Mouse (Mus musculus) MEL (cell line): ENCODE results near the gene Gm12355. TPM values are rescaled to one million over a fixed set of nuclear protein-coding genes. Genes with fewer than 3 reads are reported as not detected.

ENCODE experiments used
- DNase-seq: peaks from one replicate; pipeline ENCODE4 v3.0.0; 2011; ENCODE audit warnings: low read depth, low spot score
- H3K27ac ChIP-seq: 2 replicates; pipeline ENCODE4 v1.5.1; 2012; ENCODE audit warnings: low read depth, mild to moderate bottlenecking, control low read depth, low read length, moderate library complexity; ENCODE audit not compliant: control insufficient read depth
- H3K27me3 ChIP-seq, 2 experiments: fragments of 150-350 bp in 1 of 2; sonication (generic) in 1 of 2; 2 replicates each; pipeline ENCODE4 v1.6.1; 2012; ENCODE audit warnings: low read length in 2 of 2, mild to moderate bottlenecking in 2 of 2, improper control_type of control experiment in 1 of 2, moderate library complexity in 1 of 2; ENCODE audit not compliant: insufficient read depth in 2 of 2, control insufficient read depth in 1 of 2
- H3K36me3 ChIP-seq, 2 experiments: 2 replicates each; pipeline ENCODE4 v1.6.1; 2012 to 2014; ENCODE audit warnings: low read length in 2 of 2, improper control_type of control experiment in 1 of 2, inconsistent platforms in 1 of 2, mild to moderate bottlenecking in 1 of 2; ENCODE audit not compliant: insufficient read depth in 2 of 2, control insufficient read depth in 1 of 2
- H3K4me1 ChIP-seq, 2 experiments: fragments of 150-350 bp in 1 of 2; sonication (generic) in 1 of 2; 2 replicates each; pipeline ENCODE4 v1.6.1; 2012; ENCODE audit warnings: low read length in 2 of 2, improper control_type of control experiment in 1 of 2, mild to moderate bottlenecking in 1 of 2; ENCODE audit not compliant: insufficient read depth in 2 of 2, control insufficient read depth in 1 of 2
- H3K4me3 ChIP-seq, 2 experiments: fragments of 150-350 bp in 1 of 2; sonication (generic) in 1 of 2; 2 replicates each; pipeline ENCODE4 v1.5.1; 2012; ENCODE audit warnings: low read depth in 2 of 2, low read length in 2 of 2, mild to moderate bottlenecking in 2 of 2, moderate library complexity in 2 of 2, control low read depth in 1 of 2, improper control_type of control experiment in 1 of 2; ENCODE audit not compliant: control insufficient read depth in 1 of 2, insufficient read depth in 1 of 2
- H3K79me2 ChIP-seq: 2 replicates; pipeline ENCODE4 v1.6.1; 2012; ENCODE audit warnings: mild to moderate bottlenecking, low read length, moderate library complexity; ENCODE audit not compliant: control insufficient read depth, poor library complexity, insufficient read depth
- H3K9ac ChIP-seq: 2 replicates; pipeline ENCODE4 v1.6.1; 2012; ENCODE audit warnings: low read depth, mild to moderate bottlenecking, control low read depth, low read length, moderate library complexity; ENCODE audit not compliant: control insufficient read depth, poor library complexity, severe bottlenecking
- H3K9me3 ChIP-seq: fragments of 150-350 bp; sonication (generic); replicated peaks from 2 replicates; pipeline ENCODE4 v1.6.1; 2012; ENCODE audit warnings: mild to moderate bottlenecking, low read length, improper control_type of control experiment, moderate library complexity; ENCODE audit not compliant: insufficient read depth
- CHD2 ChIP-seq: IDR thresholded peaks from 2 replicates; pipeline ENCODE4 v1.6.1; 2011; ENCODE audit warnings: low read length, improper control_type of control experiment
- CTCF ChIP-seq, 3 experiments: IDR thresholded peaks in 2 of 3; conservative IDR thresholded peaks in 1 of 3; 2 replicates each; pipeline ENCODE4 v1.5.1; 2011 to 2012; ENCODE audit warnings: low read length in 3 of 3, low read depth in 2 of 3, mild to moderate bottlenecking in 2 of 3, improper control_type of control experiment in 1 of 3, inconsistent platforms in 1 of 3, mixed read lengths in 1 of 3, moderate library complexity in 1 of 3; ENCODE audit not compliant: control insufficient read depth in 1 of 3, insufficient read depth in 1 of 3, poor library complexity in 1 of 3, severe bottlenecking in 1 of 3
- E2F4 ChIP-seq: IDR thresholded peaks from 2 replicates; pipeline ENCODE4 v1.6.1; 2011; ENCODE audit warnings: low read depth, low read length, improper control_type of control experiment, borderline replicate concordance
- ELF1 ChIP-seq: IDR thresholded peaks from 2 replicates; pipeline ENCODE4 v1.6.1; 2014; ENCODE audit warnings: low read depth, mild to moderate bottlenecking, inconsistent platforms, low read length, improper control_type of control experiment, moderate library complexity
- GABPA ChIP-seq: IDR thresholded peaks from 2 replicates; pipeline ENCODE4 v1.6.1; 2012; ENCODE audit warnings: low read depth, mild to moderate bottlenecking, inconsistent platforms, low read length, improper control_type of control experiment, moderate library complexity
- HCFC1 ChIP-seq: IDR thresholded peaks from 2 replicates; pipeline ENCODE4 v1.6.1; 2012; ENCODE audit warnings: low read depth, mild to moderate bottlenecking, inconsistent platforms, low read length, improper control_type of control experiment, moderate library complexity
- JUND ChIP-seq: IDR thresholded peaks from 2 replicates; pipeline ENCODE4 v1.6.1; 2011; ENCODE audit warnings: low read depth, mild to moderate bottlenecking, improper control_type of control experiment, low read length
- KAT2A ChIP-seq: conservative IDR thresholded peaks from 2 replicates; pipeline ENCODE4 v1.6.1; 2012; ENCODE audit warnings: low read depth, low read length, improper control_type of control experiment, inconsistent platforms
- MAFK ChIP-seq: IDR thresholded peaks from 2 replicates; pipeline ENCODE4 v1.6.1; 2011; ENCODE audit warnings: low read depth, mild to moderate bottlenecking, low read length, improper control_type of control experiment, borderline replicate concordance
- MAX ChIP-seq: IDR thresholded peaks from 2 replicates; pipeline ENCODE4 v1.6.1; 2011; ENCODE audit warnings: low read length, improper control_type of control experiment
- MAZ ChIP-seq: IDR thresholded peaks from 2 replicates; pipeline ENCODE4 v1.6.1; 2012; ENCODE audit warnings: low read depth, mild to moderate bottlenecking, inconsistent platforms, low read length, improper control_type of control experiment
- MEF2A ChIP-seq: IDR thresholded peaks from 2 replicates; pipeline ENCODE4 v1.6.1; 2014; ENCODE audit warnings: low read depth, mild to moderate bottlenecking, inconsistent platforms, low read length, improper control_type of control experiment; ENCODE audit not compliant: poor library complexity, insufficient replicate concordance, severe bottlenecking; ENCODE audit errors: extremely low read depth
- MXI1 ChIP-seq: IDR thresholded peaks from 2 replicates; pipeline ENCODE4 v1.6.1; 2011; ENCODE audit warnings: mild to moderate bottlenecking, low read depth, low read length, improper control_type of control experiment
- MYB ChIP-seq: IDR thresholded peaks from 2 replicates; pipeline ENCODE4 v1.6.1; 2011; ENCODE audit warnings: mild to moderate bottlenecking, low read depth, low read length, improper control_type of control experiment
- MYC ChIP-seq: IDR thresholded peaks from 2 replicates; pipeline ENCODE4 v1.6.1; 2011; ENCODE audit warnings: low read depth, mild to moderate bottlenecking, low read length, improper control_type of control experiment, moderate library complexity
- NRF1 ChIP-seq: IDR thresholded peaks from 2 replicates; pipeline ENCODE4 v1.6.1; 2014; ENCODE audit warnings: low read depth, mild to moderate bottlenecking, inconsistent platforms, low read length, improper control_type of control experiment, moderate library complexity; ENCODE audit not compliant: poor library complexity, insufficient read depth, severe bottlenecking
- POLR2AphosphoS2 ChIP-seq: IDR thresholded peaks from 2 replicates; pipeline ENCODE4 v1.6.1; 2011; ENCODE audit warnings: low read length, improper control_type of control experiment
- POLR2AphosphoS5 ChIP-seq: IDR thresholded peaks from 2 replicates; pipeline ENCODE4 v1.6.1; 2012; ENCODE audit warnings: low read depth, borderline replicate concordance, mild to moderate bottlenecking, inconsistent platforms, low read length, moderate library complexity, mixed read lengths
- RAD21 ChIP-seq: IDR thresholded peaks from 2 replicates; pipeline ENCODE4 v1.6.1; 2011; ENCODE audit warnings: mild to moderate bottlenecking, low read depth, low read length, improper control_type of control experiment
- SIN3A ChIP-seq: IDR thresholded peaks from 2 replicates; pipeline ENCODE4 v1.6.1; 2012; ENCODE audit warnings: low read length, improper control_type of control experiment, inconsistent platforms
- SMC3 ChIP-seq: IDR thresholded peaks from 2 replicates; pipeline ENCODE4 v1.6.1; 2011; ENCODE audit warnings: low read depth, low read length, improper control_type of control experiment
- TAL1 ChIP-seq: IDR thresholded peaks from 2 replicates; pipeline ENCODE4 v1.6.1; 2012; ENCODE audit warnings: mild to moderate bottlenecking, inconsistent platforms, low read length, moderate library complexity, mixed read lengths
- TBP ChIP-seq: IDR thresholded peaks from 2 replicates; pipeline ENCODE4 v1.8.0; 2011; ENCODE audit warnings: low read depth, low read length, improper control_type of control experiment
- TCF12 ChIP-seq: IDR thresholded peaks from 2 replicates; pipeline ENCODE4 v1.6.1; 2014; ENCODE audit warnings: low read depth, mild to moderate bottlenecking, inconsistent platforms, low read length, improper control_type of control experiment, moderate library complexity
- UBTF ChIP-seq: IDR thresholded peaks from 2 replicates; pipeline ENCODE4 v1.6.1; 2012; ENCODE audit warnings: low read depth, mild to moderate bottlenecking, inconsistent platforms, low read length, improper control_type of control experiment, moderate library complexity, borderline replicate concordance; ENCODE audit not compliant: insufficient read depth
- USF1 ChIP-seq: IDR thresholded peaks from 2 replicates; pipeline ENCODE4 v1.6.1; 2014; ENCODE audit warnings: low read depth, mild to moderate bottlenecking, inconsistent platforms, low read length, improper control_type of control experiment, moderate library complexity
- ZC3H11A ChIP-seq: IDR thresholded peaks from 2 replicates; pipeline ENCODE4 v1.6.1; 2012; ENCODE audit warnings: low read depth, mild to moderate bottlenecking, inconsistent platforms, low read length, improper control_type of control experiment
- ZKSCAN1 ChIP-seq: IDR thresholded peaks from 2 replicates; pipeline ENCODE4 v1.6.1; 2012; ENCODE audit warnings: low read depth, mild to moderate bottlenecking, inconsistent platforms, low read length, improper control_type of control experiment, moderate library complexity
- ZMIZ1 ChIP-seq: IDR thresholded peaks from 2 replicates; pipeline ENCODE4 v1.6.1; 2012; ENCODE audit warnings: low read depth, mild to moderate bottlenecking, inconsistent platforms, low read length, improper control_type of control experiment, moderate library complexity
- ZNF384 ChIP-seq: IDR thresholded peaks from 2 replicates; pipeline ENCODE4 v1.6.1; 2012; ENCODE audit warnings: low read depth, mild to moderate bottlenecking, inconsistent platforms, low read length, improper control_type of control experiment
- polyA plus RNA-seq, 2 experiments: library from polyadenylated mRNA; stranded (reverse) in 1 of 2; unstranded in 1 of 2; fragments of >175 nt in 1 of 2; fragments of >200 nt in 1 of 2; gene quantifications; 2 replicates each; pipeline versions ENCODE4 v1.2.1 to v1.2.4; 2012; ENCODE audit warnings: low replicate concordance in 2 of 2, low read depth in 1 of 2; ENCODE audit not compliant: insufficient read length in 2 of 2, insufficient read depth in 1 of 2, missing spikeins in 1 of 2
- total RNA-seq: library from RNA; depleted of rRNA; stranded (reverse); fragments of 300-350 nt; gene quantifications from 2 replicates; pipeline ENCODE4 v1.2.3, GENCODE M21; 2012

Gm12355 gene
- total and polyA plus RNA-seq, 3 experiments = 0.58 to 3.4 TPM; not detected in 1

- Histone ChIP-seq H3K9me3 (no peaks in the 10 kb centered on the region), H3K27me3 (no peaks in the 10 kb centered on the region), H3K4me3 (no peak overlapping the region), H3K9ac (no peak overlapping the region), H3K4me1 (no peaks in the 10 kb centered on the region), H3K36me3 (no peaks in the 10 kb centered on the region; a peak in 1 of 4 replicates), H3K27ac (no peak overlapping the region), H3K79me2 (no peaks in the 10 kb centered on the region)
- TF ChIP-seq POLR2AphosphoS2 = no peak
- no peak for TF ChIP-seq SMC3
- no peak for TF ChIP-seq ZC3H11A
- TF ChIP-seq JUND = no peak
- TF ChIP-seq MAZ = no peak
- no peak for TF ChIP-seq ZNF384
- TF ChIP-seq MAFK = no peak
- no peak for TF ChIP-seq ZMIZ1
- TF ChIP-seq TCF12 = no peak
- TF ChIP-seq UBTF = no peak
- no peak for TF ChIP-seq HCFC1
- no peak for TF ChIP-seq ZKSCAN1
- TF ChIP-seq KAT2A = no peak
- TF ChIP-seq TAL1 = no peak
- no peak for TF ChIP-seq TBP
- DNase-seq = no peak
Measured at GRCm38 (mm10) chr11:98620791-98621190, 4.7 kb downstream of the Gm12355 start.

DNA sequence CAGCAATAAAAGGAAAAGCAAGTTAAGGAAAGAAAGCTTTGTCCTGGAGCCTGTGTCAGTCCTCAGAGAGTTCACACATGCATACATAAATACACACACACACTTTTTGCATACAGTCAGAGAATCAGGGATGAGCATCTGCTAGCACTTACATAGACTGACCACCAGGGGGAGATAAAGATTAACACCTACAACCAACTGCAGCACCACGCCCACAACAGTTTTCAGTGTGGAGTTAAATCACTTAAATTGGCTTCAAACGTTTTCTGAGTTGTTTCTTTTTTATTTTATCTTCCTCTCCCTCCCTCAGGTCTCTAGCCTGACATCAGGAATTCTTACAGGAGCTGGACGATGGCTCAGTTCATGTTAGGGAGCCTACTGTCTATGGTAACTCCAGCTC lies 18.7 kb downstream of the Gm12355 start:
- Histone ChIP-seq H3K27me3 (peaks cover 15 to 23% of the 10 kb centered on the region in 2 experiments), H3K9ac (no peak overlapping the region), H3K27ac (no peak overlapping the region), H3K4me3 (no peak overlapping the region), H3K9me3 (no peaks in the 10 kb centered on the region), H3K4me1 (peaks cover 2 to 5% of the 10 kb centered on the region in 2 experiments; a peak in 2 of 4 replicates), H3K79me2 (no peaks in the 10 kb centered on the region), H3K36me3 (0 out of 4 replicates have a peak, but pooled peaks cover 0 to 2% of the 10 kb centered on the region in 2 experiments)
- peak; percentile 60 to 92 (median 88) for TF ChIP-seq CTCF (IDR thresholded peaks at IDR 0.05 in 2 of 3, conservative IDR thresholded peaks at IDR 0.05 in 1 of 3; ENCODE audit: control insufficient read depth in 1 of 3, insufficient read depth in 1 of 3, low read depth in 2 of 3, low read length in 3 of 3, poor library complexity in 1 of 3, severe bottlenecking in 1 of 3)
- no peak for TF ChIP-seq MEF2A
- 0 out of 2 replicates have a peak, but pooled peaks have one; percentile 36 for TF ChIP-seq MYC
- TF ChIP-seq POLR2AphosphoS5 = no peak
- no peak for TF ChIP-seq UBTF
- TF ChIP-seq GABPA = no peak
- TF ChIP-seq USF1 = no peak
- TF ChIP-seq CHD2 = no peak
- TF ChIP-seq SIN3A = peak; percentile 46; the same call in 1 of the 2 replicates
- 0 out of 2 replicates have a peak, but pooled peaks have one; percentile 37 for TF ChIP-seq MAZ
- no peak for TF ChIP-seq NRF1
- TF ChIP-seq ELF1 = peak; percentile 25; the same call in 1 of the 2 replicates
- TF ChIP-seq RAD21 = peak; percentile 83
- 0 out of 2 replicates have a peak, but pooled peaks have one; percentile 18 for TF ChIP-seq HCFC1
- TF ChIP-seq MXI1 = no peak
- TF ChIP-seq MAX = no peak; the same call in 1 of the 2 replicates
- TF ChIP-seq E2F4 = no peak
- peak; percentile 88 for TF ChIP-seq ZC3H11A
- peak; percentile 96 for TF ChIP-seq SMC3
- TF ChIP-seq MYB = no peak
- DNase-seq = peak; percentile 87
